Mouse (Mus musculus): ENCODE measurements at regions not wholly inside any gene's neighbourhood (a gene's known extent, or its start where the extent isn't known, plus 50 kb on each side); places are given as distances from the start of the nearest gene placed in this dataset.

GRCm38 (mm10) chr4:70705128-70705752 is 170.4 kb upstream of the Megf9 start:
- no peak overlapping the region for H3K4me3 ChIP-seq
- no peaks in the 10 kb centered on the region for H3K9me3 ChIP-seq (replicated peaks)
- no peaks in the 10 kb centered on the region for H3K36me3 ChIP-seq
- DNase-seq (ENCODE audit: low spot score): no peak
- no peak overlapping the region for H3K27ac ChIP-seq (replicated peaks)
- 80% methylated on average over 3 of the region's 3 CpGs for WGBS
- H3K4me1 ChIP-seq: no peaks in the 10 kb centered on the region
- no peaks in the 10 kb centered on the region for H3K27me3 ChIP-seq (ENCODE audit: low read depth, poor library complexity, severe bottlenecking)

GRCm38 (mm10) chr4:70700894-70701293 is 166.1 kb upstream of the Megf9 start:
- DNase-seq (ENCODE audit: low spot score): no peak
- Histone ChIP-seq H3K27me3 (ENCODE audit: low read depth, poor library complexity, severe bottlenecking) (no peaks in the 10 kb centered on the region), H3K4me1 (no peaks in the 10 kb centered on the region), H3K9me3 (replicated peaks) (no peaks in the 10 kb centered on the region), H3K27ac (replicated peaks) (no peak overlapping the region), H3K36me3 (no peaks in the 10 kb centered on the region), H3K4me3 (no peak overlapping the region)
- 94% methylated on average over 1 of the region's 1 CpGs for WGBS

GRCm38 (mm10) chr4:70664181-70664580 is 129.4 kb upstream of the Megf9 start:
- no peaks in the 10 kb centered on the region for H3K4me1 ChIP-seq
- no peak overlapping the region for H3K27ac ChIP-seq (replicated peaks)
- no peak for DNase-seq (ENCODE audit: low spot score)
- no peaks in the 10 kb centered on the region for H3K36me3 ChIP-seq
- H3K4me3 ChIP-seq: no peak overlapping the region
- no peaks in the 10 kb centered on the region for H3K9me3 ChIP-seq (replicated peaks)
- WGBS: 70% methylated on average over 1 of the region's 1 CpGs
- H3K27me3 ChIP-seq (ENCODE audit: low read depth, poor library complexity, severe bottlenecking): no peaks in the 10 kb centered on the region

- no peaks in the 10 kb centered on the region for H3K4me1 ChIP-seq
- no peaks in the 10 kb centered on the region for H3K9me3 ChIP-seq (replicated peaks)
- H3K36me3 ChIP-seq: no peaks in the 10 kb centered on the region
- no peak overlapping the region for H3K27ac ChIP-seq (replicated peaks)
- 75% methylated on average over 2 of the region's 2 CpGs for WGBS
- H3K27me3 ChIP-seq (ENCODE audit: low read depth, poor library complexity, severe bottlenecking): no peaks in the 10 kb centered on the region
- no peak overlapping the region for H3K4me3 ChIP-seq
- no peak for DNase-seq (ENCODE audit: low spot score)
These were observed 86.6 kb upstream of the Megf9 start for GRCm38 (mm10) chr4:70621431-70621837.

- H3K4me3 ChIP-seq: no peak overlapping the region
- H3K4me1 ChIP-seq: no peaks in the 10 kb centered on the region
- no peak overlapping the region for H3K27ac ChIP-seq (replicated peaks)
- H3K27me3 ChIP-seq (ENCODE audit: low read depth, poor library complexity, severe bottlenecking): no peaks in the 10 kb centered on the region
- H3K36me3 ChIP-seq: no peaks in the 10 kb centered on the region
- WGBS: 95% methylated on average over 8 of the region's 8 CpGs
- H3K9me3 ChIP-seq (replicated peaks): no peaks in the 10 kb centered on the region
- DNase-seq (ENCODE audit: low spot score): no peak
These were observed 85.0 kb upstream of the Megf9 start for GRCm38 (mm10) chr4:70619636-70620287.

- peak; percentile 16 for DNase-seq (ENCODE audit: low spot score)
- H3K27ac ChIP-seq (replicated peaks): no peak overlapping the region
- H3K4me1 ChIP-seq: peaks cover 5% of the 10 kb centered on the region
- no peaks in the 10 kb centered on the region for H3K9me3 ChIP-seq (replicated peaks)
- no peaks in the 10 kb centered on the region for H3K36me3 ChIP-seq
- H3K4me3 ChIP-seq: no peak overlapping the region
- no peaks in the 10 kb centered on the region for H3K27me3 ChIP-seq (ENCODE audit: low read depth, poor library complexity, severe bottlenecking)
- 70% methylated on average over 4 of the region's 4 CpGs for WGBS
These were observed 81.0 kb upstream of the Megf9 start for GRCm38 (mm10) chr4:70615794-70616193.

GRCm38 (mm10) chr4:70614411-70614810 is 79.6 kb upstream of the Megf9 start:
- no peak overlapping the region for H3K4me3 ChIP-seq
- no peaks in the 10 kb centered on the region for H3K36me3 ChIP-seq
- WGBS: 25% methylated on average over 5 of the region's 5 CpGs
- no peaks in the 10 kb centered on the region for H3K9me3 ChIP-seq (replicated peaks)
- H3K27me3 ChIP-seq (ENCODE audit: low read depth, poor library complexity, severe bottlenecking): no peaks in the 10 kb centered on the region
- DNase-seq (ENCODE audit: low spot score): peak; percentile 23
- peaks cover 5% of the 10 kb centered on the region for H3K4me1 ChIP-seq
- H3K27ac ChIP-seq (replicated peaks): no peak overlapping the region

GRCm38 (mm10) chr4:70603209-70603852 is 68.5 kb upstream of the Megf9 start:
- Histone ChIP-seq H3K9me3 (replicated peaks) (no peaks in the 10 kb centered on the region), H3K27ac (replicated peaks) (no peak overlapping the region), H3K4me1 (no peaks in the 10 kb centered on the region), H3K36me3 (no peaks in the 10 kb centered on the region), H3K27me3 (ENCODE audit: low read depth, poor library complexity, severe bottlenecking) (no peaks in the 10 kb centered on the region), H3K4me3 (no peak overlapping the region)
- 24% methylated on average over 3 of the region's 3 CpGs for WGBS
- peak; percentile 38 for DNase-seq (ENCODE audit: low spot score)

GRCm38 (mm10) chr4:70601301-70601700 is 66.5 kb upstream of the Megf9 start:
- DNase-seq (ENCODE audit: low spot score): no peak
- Histone ChIP-seq H3K36me3 (no peaks in the 10 kb centered on the region), H3K4me1 (no peaks in the 10 kb centered on the region), H3K4me3 (no peak overlapping the region), H3K27ac (replicated peaks) (no peak overlapping the region), H3K27me3 (ENCODE audit: low read depth, poor library complexity, severe bottlenecking) (no peaks in the 10 kb centered on the region), H3K9me3 (replicated peaks) (no peaks in the 10 kb centered on the region)
- 27% methylated on average over 4 of the region's 4 CpGs for WGBS
